Mouse (Mus musculus) heart, postnatal 0 days (tissue): Measurements from ENCODE around the gene Spata21.

Source experiments
- CTCF ChIP-seq: IDR thresholded peaks from 2 replicates; pipeline ENCODE4 v1.5.1; 2016; ENCODE audit warnings: antibody characterized with exemption, control low read depth, low read depth
- EP300 ChIP-seq: IDR thresholded peaks from 2 replicates; pipeline ENCODE4 v1.6.1; 2016; ENCODE audit warnings: antibody characterized with exemption, low read depth

- no peak for TF ChIP-seq EP300
- no peak for TF ChIP-seq CTCF
Observed at GRCm38 (mm10) chr4:141148009-141148801, 60.1 kb downstream of the Spata21 start.
